Mouse (Mus musculus): ENCODE measurements around the gene Plcxd2.

DNA sequence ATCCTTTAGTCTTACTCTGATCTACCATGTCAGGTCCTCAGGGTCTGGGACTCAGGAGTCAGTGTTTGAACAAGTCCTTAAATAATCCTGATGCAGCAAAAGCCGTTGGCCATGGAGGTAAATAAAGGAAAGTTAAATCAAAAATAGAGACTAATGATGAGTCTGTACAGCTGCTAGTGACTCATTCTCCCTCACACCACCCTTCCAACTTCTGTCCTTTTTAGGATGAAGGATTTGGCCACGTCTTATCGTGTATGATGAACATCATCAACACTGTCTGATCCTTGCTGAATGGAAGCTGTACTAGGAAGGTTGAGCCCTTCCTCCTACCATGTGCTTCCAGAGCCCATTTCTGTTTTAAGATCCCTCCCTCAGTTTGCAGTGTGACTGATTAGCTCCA is 79.7 kb downstream of the Plcxd2 start:
- TF ChIP-seq CTCF (IDR thresholded peaks at IDR 0.05; ENCODE audit: control insufficient read depth, insufficient read depth, insufficient read length) (no peak), MAX (IDR thresholded peaks at IDR 0.05) (no peak), FOSL1 (IDR thresholded peaks at IDR 0.05; ENCODE audit: insufficient read depth, low read length, poor library complexity, severe bottlenecking) (peak; percentile 12), USF1 (IDR thresholded peaks at IDR 0.05; ENCODE audit: low read depth) (no peak), MYOD1 (IDR thresholded peaks at IDR 0.05; ENCODE audit: control insufficient read depth, insufficient read length, low read depth) (peak; percentile 84), MYOG (IDR thresholded peaks at IDR 0.05; ENCODE audit: control insufficient read depth, extremely low read depth, insufficient read length) (no peak)
